Mouse (Mus musculus) adrenal gland, adult 2 months (tissue): Measurements from ENCODE around the gene Gm21833. TPM values are rescaled to one million over a fixed set of nuclear protein-coding genes. Genes with fewer than 3 reads are reported as not detected.
"Not testable (repeated sequence)": the region's sequence is repeated elsewhere in the genome, so short reads cannot be mapped to it uniquely, and the experiment has no call there.

Experiments
- DNase-seq: peaks from one replicate; pipeline ENCODE4 v3.0.0; 2021
- long read RNA-seq: library from polyadenylated mRNA; stranded (forward); transcript quantifications from one replicate; pipeline ENCODE4 v2.0.0, GENCODE M21; 2021
- polyA plus RNA-seq: library from polyadenylated mRNA; depleted of rRNA; stranded (reverse); fragments of >200 nt; gene quantifications from 2 replicates; pipeline ENCODE4 v1.2.3, GENCODE M21; 2012; rRNA removed
- total RNA-seq, 2 experiments: library from RNA; stranded (reverse); gene quantifications; 2 replicates each; pipeline ENCODE4 v1.2.3; 2021

The Gm21833 gene
- total RNA-seq (not detected), polyA plus RNA-seq (not detected in 2 replicates)
- long read RNA-seq: 0 reads

- not testable (repeated sequence) for DNase-seq
Measured at GRCm38 (mm10) chr16:82828082-82828481, at the start of gene Gm21833. Gene Gm21833, plus strand, starts transcription at chr16:82828382.

- DNase-seq: no peak
Measured at GRCm38 (mm10) chr16:82789521-82789920, 38.7 kb upstream of the Gm21833 start.

- DNase-seq: no peak
Measured at GRCm38 (mm10) chr16:82796489-82796888, 31.7 kb upstream of the Gm21833 start.

- DNase-seq: no peak
Measured at GRCm38 (mm10) chr16:82815255-82815654, 12.9 kb upstream of the Gm21833 start.

- no peak for DNase-seq
Measured at GRCm38 (mm10) chr16:82816615-82817014, 11.6 kb upstream of the Gm21833 start.

- no peak for DNase-seq
Measured at GRCm38 (mm10) chr16:82855752-82856151, 27.6 kb downstream of the Gm21833 start.

GRCm38 (mm10) chr16:82864590-82864989, 36.4 kb downstream of the Gm21833 start:
- DNase-seq: no peak
